Mouse (Mus musculus) brain, embryonic 14.5 days (tissue): ENCODE data around the gene Isy1.

Experiments used
- CTCF ChIP-seq: fragments of 200-500 bp; IDR thresholded peaks from 2 replicates; pipeline ENCODE4 v1.5.1; 2012; ENCODE audit warnings: inconsistent platforms, mild to moderate bottlenecking, moderate library complexity, borderline replicate concordance; ENCODE audit not compliant: insufficient read depth, insufficient read length; ENCODE audit errors: extremely low read depth
- POLR2A ChIP-seq: fragments of 200-500 bp; IDR thresholded peaks from 2 replicates; pipeline ENCODE4 v1.6.1; 2012; ENCODE audit warnings: mild to moderate bottlenecking, inconsistent platforms, borderline replicate concordance; ENCODE audit not compliant: poor library complexity, insufficient read depth, insufficient read length, severe bottlenecking; ENCODE audit errors: extremely low read depth

DNA sequence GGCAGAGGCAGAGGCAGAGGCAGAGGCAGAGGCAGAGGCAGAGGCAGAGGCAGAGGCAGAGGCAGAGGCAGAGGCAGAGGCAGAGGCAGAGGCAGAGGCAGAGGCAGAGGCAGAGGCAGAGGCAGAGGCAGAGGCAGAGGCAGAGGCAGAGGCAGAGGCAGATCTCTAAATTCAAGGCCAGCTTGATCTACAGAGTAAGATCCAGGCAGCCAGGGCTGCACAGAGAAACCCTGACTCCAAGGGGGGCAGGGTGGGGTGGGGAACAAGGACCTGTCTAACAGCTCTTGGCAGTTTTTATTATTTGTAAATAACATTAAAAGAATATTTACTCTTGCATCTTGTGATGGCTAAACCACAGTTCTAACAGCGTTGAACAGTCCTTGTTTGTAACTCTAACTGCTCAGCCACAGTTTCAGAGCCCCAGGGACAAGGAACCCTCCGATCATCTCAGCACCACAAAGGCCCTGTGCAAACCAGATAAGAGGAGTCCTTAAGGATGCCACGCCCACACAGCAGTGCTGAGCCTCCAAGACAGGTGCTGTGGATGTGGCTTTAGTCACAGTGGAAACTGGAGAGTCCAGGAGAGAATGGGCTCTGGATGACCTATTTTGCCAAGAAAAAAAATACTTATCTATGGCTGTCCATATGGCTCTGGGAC lies 62.9 kb downstream of the Isy1 start:
- no peak for TF ChIP-seq CTCF
- TF ChIP-seq POLR2A = no peak
